Mouse (Mus musculus) heart, adult 2 months (tissue): Measurements from ENCODE around the gene Gpbp1l1.

Source experiments
- CTCF ChIP-seq: fragments of 200-600 bp; IDR thresholded peaks from 2 replicates; pipeline ENCODE4 v1.8.1; 2022; ENCODE audit warnings: antibody characterized with exemption, mild to moderate bottlenecking, moderate library complexity
- EP300 ChIP-seq: fragments of 200-500 bp; IDR thresholded peaks from 2 replicates; pipeline ENCODE4 v1.6.1; 2011; ENCODE audit warnings: low read depth, low read length, control low read depth; ENCODE audit not compliant: insufficient read depth

DNA sequence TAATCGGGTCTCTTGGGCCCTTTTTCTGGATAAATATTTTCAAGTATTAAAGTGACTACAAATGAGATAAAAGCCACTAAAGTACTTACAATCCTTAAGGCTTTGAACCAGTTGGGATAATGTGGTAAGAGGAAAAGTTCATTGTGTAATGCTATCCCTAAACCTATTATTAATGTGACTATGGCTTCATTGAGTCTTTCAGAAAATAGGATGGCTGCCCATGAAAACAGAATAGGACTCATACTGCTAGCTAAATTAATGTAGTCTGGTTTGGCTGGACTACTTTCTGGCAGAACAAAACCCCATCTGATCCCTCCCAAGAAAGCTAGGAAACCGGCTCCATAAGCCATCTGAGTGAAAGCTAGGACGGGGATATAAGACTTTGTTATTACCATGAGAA is 4.4 kb upstream of the Gpbp1l1 start:
- TF ChIP-seq EP300 = no peak
- TF ChIP-seq CTCF = no peak
